Mouse (Mus musculus): ENCODE measurements around the gene Adrm1.

Adrm1 gene

DNA sequence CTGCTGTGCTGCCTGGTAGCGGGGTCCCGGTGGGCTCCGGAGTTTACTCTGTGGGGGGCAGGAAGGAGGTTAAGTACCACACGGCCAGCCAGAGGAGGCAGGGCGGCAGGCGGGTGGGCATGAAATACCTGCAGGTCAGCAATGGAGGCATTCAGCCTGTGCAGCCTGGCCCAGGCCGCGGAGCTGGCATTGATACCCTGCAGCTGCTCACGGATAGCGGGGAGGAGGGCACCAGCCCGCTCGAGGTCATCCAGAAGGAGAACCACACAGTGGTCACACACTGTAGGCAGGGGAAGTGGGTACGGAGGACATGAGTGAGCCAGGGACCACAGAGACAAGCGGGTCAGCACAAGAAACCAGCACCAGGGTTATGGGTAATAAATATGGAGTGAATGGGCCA, 14.4 kb downstream of the Adrm1 start:
- DNase-seq = no peak

DNA sequence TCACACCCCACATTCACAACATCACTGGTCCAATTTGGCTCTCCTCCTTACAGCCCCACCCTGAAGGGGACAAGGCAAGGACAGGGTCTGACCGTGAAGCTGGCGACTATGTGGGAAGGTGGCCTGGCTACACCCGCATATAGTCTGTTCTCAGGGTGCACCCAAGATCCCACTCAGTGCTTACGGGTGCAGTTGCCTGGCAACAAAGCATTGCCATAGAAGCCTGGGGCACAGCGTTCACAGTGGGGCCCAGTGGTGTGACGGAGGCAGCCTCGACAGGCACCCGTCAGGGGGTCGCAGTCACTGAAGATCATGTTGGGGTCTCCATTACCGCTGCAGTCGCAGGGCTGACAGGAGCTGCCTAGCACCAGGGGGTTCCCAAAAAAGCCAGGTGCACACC, 16.1 kb downstream of the Adrm1 start:
- no peak for DNase-seq

DNA sequence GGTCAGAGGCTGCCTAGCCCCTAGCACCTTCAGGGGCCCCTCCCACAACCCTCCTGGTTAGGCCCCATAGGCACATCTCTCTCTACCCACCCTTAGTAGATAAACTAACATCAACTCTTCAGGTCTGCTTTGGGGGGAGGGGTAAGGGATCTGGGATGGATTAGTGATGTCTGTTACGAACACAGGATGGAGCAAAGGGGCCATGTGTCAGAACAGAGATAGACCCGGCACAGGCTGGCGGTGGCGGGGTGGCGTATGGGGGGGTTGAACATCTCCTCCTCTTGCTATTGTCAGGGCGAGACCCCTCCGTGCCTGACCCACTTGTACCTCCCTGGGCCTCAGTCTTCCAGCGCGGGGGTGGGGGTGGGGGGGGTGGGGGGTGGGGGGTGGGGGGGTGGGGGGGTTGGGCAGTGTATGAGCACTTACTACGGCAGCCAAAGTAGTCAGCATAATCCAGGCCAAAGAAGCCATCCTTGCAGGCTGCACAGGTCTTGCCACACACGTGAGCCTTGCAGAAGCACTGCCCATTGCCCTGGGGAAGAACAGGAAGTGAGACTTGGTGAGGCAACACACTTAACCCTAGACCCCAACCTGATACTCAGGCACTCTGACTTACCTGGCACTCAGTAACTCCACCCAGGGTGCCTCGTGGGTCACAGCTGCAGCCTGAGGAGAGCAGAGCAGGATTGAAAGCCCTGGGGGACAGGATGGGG, 25.5 kb downstream of the Adrm1 start:
- no peak for DNase-seq

DNA sequence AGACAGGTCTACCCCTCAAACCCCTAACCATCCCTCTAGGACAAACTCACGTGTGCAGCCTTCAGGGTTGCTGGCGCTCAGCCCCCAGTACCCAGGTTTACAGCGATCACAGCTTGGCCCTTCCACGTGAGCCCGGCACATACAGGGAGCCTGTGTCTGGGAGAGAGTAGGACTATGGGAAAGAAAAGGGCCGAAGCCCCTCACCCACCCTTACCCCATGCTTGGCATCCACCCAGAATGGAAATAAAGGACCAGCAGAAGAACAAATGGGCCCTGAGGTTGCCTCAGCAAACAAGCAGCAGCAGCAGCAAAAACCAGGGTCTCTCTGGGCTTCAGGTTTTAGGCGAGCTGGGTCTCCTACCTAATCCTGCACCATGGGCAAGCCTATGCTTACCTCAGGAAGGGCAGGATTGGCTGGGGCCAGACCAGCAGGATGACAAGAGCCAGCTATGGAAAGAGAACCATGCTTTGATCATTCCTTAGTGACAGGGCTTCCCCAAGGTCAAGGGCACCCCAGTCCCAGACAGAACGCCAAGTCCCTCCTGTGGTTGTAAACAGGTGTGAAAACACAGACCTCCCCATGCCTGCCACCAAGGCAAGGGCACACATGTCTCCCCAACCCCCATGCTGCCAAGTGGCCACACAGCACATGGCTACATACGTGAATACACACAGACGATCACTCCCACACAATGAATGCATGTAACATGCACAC, 26.2 kb downstream of the Adrm1 start:
- DNase-seq = no peak

DNA sequence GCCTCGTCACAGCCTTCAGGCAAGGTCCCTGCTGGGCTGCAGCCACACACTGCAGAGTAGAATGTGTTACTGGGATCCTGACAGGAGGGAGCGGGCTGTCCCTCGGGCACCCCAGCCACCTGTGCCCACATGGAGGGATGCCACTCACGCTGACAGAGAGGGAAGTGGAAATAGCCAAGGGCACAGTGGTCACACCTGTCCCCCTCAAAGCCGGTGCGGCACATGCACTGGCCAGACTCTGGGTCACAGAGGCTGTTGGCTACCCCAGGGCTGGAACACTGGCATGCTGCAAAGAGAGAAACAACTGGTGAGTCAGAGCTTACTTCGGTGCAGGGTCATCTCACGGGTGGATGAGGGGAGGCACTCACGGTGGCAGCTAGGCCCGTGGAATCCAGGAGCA, 27.5 kb downstream of the Adrm1 start:
- no peak for DNase-seq

DNA sequence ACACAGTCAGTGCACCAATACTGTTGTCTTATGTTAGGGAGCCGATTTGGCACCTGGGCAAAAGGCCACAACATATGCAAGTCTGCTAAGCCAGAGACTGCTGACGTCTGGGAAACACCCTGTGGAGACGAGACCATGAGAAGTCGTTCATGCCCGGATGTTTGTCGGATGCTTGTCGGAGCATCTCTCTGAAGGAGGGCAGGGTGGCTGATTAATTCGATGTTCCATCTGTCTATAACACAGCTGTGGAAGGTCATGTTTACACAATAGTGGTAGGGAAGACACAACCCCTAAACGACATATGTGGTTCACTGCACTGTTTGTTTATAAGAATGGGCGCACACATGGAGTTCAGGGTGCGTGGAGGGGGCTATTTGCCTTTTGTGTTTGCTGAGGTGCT, 29.4 kb downstream of the Adrm1 start:
- no peak for DNase-seq

DNA sequence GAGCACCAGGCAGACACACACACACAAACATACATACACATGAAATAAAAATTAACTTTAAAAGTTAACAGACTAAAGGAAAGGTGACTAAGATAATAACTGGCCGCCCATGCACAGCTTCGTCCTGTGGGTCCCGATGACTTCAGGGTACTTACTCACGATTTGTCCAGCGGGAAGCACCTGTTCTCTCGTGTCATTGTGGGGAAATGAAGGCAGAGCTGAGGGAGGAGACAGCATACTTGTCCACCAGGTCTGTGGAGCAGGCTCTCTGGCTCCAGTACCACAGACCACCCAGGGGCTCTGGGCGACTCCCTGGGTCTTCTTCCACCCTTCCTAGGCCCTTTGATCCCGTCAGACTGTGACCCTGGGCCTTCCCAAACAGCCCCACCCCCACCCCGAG, 30.0 kb downstream of the Adrm1 start:
- DNase-seq = no peak

DNA sequence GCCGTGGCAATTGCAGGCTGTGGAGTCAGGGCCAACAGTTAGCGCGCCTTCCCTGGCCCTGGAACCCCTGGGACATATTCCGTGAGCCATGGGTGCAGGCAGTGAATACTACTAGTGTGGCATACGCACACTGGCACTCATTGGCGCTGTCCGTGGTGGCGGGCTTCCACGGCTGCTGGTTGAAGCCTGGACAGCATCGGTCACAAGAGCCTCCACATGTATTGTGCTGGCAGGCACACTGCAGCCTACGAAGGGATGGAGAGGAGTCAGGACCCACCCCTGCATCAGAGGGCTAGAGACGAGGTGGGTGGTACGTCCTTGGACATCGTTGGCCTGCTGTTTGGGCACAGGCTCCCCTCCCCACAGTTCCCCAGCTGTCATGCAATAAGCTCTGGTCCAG, 31.0 kb downstream of the Adrm1 start:
- DNase-seq = no peak

DNA sequence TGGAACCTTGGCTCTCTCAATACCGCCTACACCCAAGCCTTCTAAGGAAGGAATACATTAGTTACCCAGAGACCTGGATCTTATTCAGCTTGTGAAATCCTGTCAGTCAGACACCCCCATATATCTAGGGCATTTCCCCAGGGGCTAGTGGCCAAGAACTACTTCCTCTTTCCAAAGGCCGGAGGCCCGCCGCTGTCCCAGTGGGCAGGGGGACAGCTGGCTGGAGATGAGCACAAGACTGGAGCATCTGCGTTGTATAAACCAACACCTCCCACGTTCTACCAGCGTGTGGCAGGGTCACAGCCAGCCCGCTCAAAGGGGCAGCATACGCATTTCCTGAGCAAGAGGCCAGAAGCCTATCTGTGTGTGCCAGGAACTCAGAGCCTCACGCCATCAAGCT, 31.5 kb downstream of the Adrm1 start:
- no peak for DNase-seq

DNA sequence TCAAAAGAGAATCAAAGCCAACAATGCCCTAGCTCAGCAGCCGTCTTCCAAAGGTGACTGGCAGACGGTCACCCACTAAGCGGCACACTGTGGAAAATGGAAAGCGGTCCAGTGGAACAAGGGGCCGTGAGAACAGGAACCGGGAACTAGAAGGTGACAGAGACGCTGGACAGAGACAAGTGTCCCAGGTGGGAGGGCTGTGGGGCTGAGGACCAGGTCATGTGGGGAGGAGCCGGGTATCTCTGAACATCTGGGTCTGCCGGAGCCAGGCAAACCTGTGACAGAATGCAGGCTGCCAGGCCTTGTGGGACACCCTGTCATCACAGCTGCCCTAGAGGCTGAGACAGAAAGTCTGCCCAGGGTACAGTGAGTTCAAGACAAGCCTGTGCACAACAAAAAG, 33.2 kb downstream of the Adrm1 start:
- no peak for DNase-seq

DNA sequence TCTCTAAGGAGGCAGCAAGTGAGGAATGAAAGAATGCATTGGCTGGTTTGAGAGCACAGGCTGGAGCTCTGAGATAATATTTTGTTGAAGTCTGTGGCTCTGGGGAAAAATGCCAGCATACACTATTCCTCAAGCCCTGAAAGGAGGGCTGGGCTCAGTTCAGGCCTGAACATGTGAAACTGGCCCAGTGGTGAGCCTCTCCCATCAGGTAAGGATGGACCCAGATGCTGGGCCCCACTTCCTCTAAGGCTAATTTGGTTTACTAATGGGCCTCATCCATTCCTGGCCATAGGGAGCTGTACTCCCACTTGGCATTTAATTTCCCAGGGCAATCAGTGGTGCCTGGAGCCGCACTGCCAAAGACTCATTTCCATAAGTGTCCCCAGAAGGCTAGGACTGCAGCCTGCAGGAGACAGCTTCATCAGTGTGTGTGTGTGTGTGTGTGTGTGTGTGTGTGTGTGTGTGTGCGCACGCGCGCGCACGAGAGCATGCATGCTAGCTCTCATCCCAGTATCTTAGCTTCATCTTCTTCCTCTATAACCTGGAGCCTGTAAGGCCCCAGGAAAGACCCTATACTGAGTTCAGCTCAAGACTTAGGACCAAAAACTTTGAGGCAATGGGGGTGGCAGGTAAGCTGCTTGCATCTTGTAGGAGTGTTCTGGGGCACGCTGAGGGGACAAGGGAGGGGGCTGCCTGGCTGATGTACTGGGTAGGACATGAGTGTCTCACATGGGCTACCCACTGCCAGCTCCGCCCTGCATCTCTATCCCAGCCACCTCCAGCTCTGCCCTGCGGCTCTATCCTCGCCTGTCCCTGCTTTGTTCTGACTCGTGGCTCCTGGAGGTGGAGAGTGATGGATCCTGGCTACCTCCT, 34.0 kb downstream of the Adrm1 start:
- DNase-seq = no peak

DNA sequence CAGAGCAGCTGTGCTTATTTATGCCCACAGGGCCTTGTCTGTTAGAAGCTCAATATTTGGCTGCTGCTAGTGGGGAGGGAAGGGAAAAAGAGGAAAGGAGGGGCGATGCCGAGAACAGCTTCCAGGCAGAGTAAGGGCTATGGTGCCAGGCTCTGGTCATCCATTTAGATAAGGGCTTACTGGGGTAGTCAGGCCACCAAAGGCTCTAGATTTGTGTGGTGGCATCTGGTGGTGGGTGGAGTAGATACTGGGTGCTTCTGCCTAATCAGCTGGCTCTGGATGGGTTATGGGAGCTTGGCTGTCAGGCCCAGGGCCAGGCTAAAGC, 34.6 kb downstream of the Adrm1 start:
- no peak for DNase-seq

DNA sequence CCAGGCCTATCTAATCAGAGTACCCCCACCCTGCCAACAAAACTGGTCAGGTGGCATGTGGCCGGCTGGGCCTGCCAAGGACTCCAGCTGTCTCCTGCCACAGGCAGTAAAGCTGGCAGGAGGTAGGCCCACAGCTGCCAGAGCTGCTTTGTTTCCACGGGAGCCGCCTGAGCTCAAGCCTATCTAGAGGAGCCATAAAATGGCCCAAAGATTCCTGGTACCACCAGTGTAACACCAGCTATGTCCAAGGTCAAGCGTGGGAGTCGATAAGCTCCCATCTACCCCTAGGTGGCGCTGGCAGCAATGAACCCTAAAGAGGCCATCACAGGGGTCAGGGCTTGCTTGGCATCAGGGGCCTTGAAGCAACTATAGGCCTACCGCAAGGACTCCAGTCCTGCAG, 36.6 kb downstream of the Adrm1 start:
- DNase-seq = no peak

DNA sequence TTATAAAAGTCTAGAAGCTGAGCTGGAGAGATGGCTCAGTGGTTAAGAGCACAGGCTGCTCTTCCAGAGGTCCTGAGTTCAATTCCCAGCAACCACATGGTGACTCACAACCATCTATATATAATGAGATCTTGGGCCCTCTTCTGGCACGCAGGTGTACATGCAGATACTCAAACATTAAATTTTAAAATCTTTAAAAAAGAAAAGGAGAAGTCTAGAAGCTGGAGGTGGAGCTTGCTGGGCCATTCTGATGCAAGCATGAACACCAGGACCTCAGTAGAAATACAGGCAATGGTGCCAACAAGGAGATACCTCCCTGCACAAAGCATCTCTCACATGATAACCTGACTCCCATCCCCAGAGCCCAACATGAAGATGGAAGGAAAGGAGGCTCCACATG, 37.7 kb downstream of the Adrm1 start:
- no peak for DNase-seq

DNA sequence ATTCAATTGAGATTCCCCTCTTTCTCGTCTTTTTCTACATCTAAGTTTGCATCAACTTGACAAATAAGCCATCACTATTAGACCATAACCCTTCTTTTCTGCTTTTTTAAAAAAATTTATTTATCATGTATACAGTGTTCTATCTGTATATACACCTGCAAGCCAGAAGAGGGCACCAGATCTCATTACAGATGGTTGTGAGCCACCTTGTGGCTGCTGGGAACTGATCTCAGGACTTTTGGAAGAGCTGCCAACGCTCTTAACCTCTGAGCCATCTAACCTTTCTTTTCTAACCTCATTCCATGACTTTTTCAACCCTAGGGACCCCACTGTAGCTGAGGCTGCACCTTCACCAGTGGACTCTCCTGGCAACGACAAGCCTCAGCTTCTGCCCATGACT, 41.0 kb downstream of the Adrm1 start:
- DNase-seq = no peak

DNA sequence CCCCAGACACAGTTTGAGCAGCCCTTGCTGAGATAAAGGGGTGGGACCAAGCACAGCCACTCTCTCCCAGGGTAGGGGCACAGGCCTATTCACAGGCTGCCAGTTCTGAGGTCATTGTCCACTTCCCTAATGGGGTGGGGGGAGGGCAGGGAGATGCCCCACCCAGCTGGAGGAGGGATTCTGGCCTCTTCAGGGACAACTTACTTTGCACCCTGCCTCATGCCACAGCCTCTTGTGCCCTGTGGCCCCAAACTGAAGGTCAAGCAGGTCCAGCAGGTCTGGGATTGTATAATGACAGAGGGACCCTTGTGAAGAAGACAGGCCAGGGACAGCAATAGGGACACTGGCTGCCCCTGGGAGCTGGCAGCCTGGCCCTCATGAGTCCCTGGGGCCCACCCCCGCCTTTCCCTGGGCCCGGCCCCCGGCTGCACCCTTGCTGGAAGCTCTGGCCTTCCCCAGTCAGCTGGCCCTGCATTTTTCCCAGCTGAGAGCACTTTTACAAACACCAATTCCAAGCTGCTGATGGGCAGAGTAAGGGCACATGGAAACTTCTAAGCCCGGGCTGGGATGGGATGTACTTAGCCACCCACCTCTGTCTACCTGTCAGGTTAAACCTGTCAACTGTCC, 43.2 kb downstream of the Adrm1 start:
- no peak for DNase-seq

DNA sequence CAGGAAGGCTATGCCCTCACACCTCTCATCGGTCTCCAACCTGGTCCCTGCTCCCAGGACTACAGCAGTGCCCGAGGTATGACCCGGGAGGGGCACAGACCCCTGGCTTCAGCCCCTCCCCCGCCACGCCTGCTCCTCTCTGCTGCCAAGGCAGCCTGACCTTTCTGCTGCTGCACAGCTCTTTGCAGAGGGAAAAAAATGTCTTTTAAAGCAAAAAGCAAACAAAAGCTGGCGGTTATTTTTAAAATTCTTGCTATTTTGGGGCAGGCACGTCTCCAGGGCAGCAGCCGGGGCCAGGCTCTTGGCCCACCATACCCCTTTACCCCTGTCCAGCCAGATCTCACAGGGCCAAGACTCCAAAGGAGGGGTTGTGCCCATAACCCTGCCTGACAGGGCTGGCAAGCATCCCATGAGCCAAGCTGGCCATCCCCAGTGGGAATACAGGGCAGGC, 43.8 kb downstream of the Adrm1 start:
- DNase-seq = no peak

DNA sequence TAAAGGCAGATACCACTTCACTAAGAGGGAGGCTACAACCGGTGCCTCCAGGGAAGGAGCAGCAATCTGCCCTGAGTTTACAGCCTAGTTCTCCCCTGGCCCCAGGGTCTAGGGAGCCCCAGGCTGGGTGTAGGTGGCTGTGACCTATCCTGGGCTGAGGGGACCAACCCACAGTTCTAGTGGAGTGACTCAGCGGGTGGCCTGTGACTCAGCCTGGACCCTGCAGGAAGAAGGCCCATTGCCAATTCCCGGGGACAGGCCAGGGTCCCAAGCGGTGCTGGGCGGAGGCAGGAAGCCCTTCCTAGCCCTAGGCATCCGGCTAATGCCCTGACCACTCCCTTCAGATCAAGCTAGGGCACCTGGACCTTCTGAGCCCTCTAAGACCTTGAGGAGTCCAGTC, 44.7 kb downstream of the Adrm1 start:
- DNase-seq = no peak

DNA sequence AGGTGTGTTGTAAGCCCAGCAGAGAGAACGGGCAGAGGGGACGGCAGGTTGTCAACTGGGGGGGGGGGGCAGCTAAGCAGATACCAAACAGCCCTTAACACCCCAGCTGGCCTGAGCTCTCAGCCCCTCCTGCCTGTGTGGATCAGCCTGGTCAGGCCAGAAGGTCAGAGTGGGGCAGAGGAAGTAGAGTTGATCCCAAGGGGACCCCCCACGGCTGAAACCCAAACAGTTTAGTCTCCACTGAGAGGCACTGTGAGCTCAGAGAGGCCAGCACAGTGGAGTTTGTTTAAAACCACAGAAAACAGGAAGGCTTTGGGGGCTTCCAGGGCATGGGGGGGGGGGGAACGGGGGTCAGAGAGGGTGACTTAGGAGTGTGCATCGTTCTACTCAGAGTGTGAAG, 45.6 kb downstream of the Adrm1 start:
- no peak for DNase-seq

DNA sequence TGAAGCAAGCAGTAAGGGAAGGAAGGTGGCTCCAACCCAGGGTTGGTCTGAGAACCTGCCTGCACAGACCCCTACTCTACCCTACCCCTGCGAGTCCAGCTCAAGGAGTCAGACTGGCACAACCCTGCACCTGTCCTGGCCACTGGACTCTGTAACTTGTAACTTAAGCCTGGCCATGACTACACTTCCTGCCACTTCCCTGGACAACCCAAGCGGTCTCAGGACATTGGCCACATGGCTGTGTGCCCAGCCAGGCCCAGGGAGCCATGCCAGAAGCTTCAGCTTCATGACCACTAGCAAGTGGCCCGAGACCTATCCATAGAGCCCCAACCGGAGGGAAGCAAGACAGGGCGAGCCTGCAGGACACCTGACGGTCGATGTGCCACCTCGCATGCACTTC, 46.3 kb downstream of the Adrm1 start:
- no peak for DNase-seq

DNA sequence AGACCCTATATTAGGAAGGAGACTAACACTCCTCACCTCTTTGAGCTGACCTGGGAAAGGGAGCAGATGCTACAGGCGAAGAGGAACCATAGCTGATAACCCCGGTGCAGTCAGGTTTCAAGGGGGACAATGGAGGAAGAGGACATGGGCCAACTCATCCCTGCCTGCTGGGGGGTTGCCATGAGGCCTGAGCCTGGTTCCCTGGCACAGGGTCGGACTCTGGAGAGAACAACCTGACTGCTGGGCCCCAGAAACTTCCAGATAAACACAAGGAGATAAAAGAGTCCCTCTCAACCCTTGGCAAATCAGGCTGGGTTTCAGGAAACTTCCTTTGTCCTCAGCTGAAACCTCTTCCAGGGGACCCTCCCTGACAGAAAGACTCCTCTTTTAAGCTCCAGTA, 47.0 kb downstream of the Adrm1 start:
- DNase-seq = no peak

DNA sequence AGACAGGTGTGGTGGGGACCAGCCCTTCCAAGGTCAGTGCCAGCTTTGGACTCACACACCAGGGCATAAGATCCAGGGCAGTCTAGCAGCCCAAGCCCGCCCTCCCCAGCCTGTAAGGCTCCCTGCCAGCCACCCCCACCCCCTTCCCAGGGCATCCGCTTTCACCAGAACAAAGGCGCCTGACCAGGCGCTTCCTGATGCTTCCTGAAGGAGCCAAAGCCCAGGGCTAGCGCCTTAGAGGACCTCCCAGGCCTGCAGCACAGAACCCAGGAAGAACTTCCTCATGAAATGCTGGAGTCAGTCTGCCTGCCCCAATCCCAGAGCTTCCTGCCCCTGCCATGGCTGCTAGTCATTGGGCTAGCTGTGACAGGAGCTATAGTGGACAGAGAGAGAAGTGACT, 47.4 kb downstream of the Adrm1 start:
- DNase-seq = no peak

DNA sequence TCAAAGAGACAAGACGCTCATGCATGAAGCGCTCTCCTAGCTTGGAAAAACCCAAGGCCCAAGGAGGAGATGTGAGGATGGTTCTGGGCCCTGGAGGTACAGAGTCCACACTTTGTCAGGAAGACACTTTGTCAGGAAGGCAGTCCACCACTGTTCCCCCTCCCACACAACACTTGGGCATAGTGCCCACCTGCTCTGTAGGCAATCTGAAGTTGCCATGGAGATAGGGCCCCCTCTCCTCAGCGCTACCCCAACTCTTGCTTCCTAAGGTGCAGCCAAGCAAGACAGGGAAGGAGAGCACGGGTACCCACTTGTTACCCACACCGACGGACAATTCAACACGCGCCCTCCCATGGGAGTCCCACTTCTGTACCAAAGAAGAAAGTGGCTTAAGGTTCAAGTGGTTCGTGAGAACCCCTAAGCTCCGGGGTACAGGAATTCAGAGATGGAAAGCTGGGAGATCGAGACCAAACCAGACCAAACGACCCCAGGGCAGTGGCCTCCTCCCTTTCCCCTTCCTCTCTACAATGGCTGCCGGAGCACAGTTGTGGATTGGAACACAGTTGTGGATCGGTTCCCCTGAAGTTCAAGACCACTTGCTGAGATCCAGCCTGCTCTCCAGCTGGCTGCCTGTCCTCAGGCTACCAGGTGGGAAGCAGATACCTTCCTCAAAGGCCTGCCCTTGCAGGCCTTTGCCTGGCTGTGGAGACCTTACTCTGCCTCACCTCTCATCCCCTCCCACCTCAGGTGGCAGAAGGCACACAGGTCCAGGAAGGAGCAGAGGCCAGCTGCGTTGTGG, 48.1 kb downstream of the Adrm1 start:
- no peak for DNase-seq

Data from spleen, adult 18-20 months (tissue).